Mouse (Mus musculus): ENCODE results near the gene Thada. TPM values are rescaled to one million over a fixed set of nuclear protein-coding genes. Genes with fewer than 3 reads are reported as not detected.
A peak's percentile ranks its signal among the peaks of the same experiment; 100 is the strongest.

Gene Thada
- total and polyA plus RNA-seq, 2 experiments from 2014 or later = 3.3 to 15.7 TPM

DNA sequence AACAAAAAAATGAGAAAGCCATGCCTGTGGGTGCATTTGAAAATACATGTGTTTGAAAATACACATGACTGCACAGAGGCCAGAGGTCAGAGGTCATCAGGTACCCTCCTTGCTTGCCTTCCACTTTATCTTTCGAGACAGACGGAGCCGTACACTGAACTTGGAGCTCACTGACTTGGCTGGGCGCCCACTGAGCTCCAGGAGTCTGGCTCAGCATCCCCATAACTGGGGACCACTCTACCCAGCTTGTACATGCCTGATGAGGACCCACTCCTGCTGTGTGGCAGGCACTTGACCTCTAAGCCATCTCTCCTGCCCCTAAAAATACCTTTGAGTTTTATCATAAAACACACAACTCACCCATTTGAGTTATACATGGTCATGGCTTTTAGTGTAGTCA, 43.2 kb upstream of the Thada start:
- Histone ChIP-seq H3K27ac (no peak overlapping the region), H3K36me3 (ENCODE audit: insufficient read depth, low read length) (no peaks in the 10 kb centered on the region), H3K9me3 (ENCODE audit: low read length) (no peaks in the 10 kb centered on the region), H3K4me1 (ENCODE audit: insufficient read depth, low read length) (peaks cover 10% of the 10 kb centered on the region; the same call in 1 of the 2 replicates), H3K9ac (replicated peaks; ENCODE audit: low read length) (no peak overlapping the region), H3K4me2 (ENCODE audit: low read depth, low read length) (no peak overlapping the region), H3K4me3 (ENCODE audit: low read length) (no peak overlapping the region), H3K27me3 (ENCODE audit: insufficient read depth, low read length) (no peaks in the 10 kb centered on the region)
- DNase-seq (ENCODE audit: low spot score) = no peak
- WGBS = 46% methylated on average over 4 of the region's 4 CpGs
- no peak for TF ChIP-seq CTCF (IDR thresholded peaks at IDR 0.05; ENCODE audit: low read depth)
- no peak for ATAC-seq

DNA sequence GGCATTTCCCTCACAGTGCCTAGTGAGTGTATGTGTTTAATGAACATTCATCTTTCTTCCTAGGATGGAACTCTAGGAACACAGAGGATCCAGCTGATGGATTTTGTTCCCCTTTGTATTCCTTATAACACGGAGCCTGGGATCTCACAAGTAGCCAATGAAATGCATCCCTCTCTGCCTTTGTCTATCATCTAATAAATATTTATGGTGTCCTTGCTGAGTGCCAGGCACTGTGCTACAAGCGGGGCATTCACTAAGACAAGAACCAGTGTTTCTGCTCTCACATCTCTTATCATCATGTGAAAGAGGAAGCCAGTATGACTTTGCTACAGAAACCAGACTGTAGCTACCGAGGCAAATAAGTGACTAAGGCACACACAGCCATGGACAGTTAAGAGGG, 42.7 kb upstream of the Thada start:
- H3K9ac ChIP-seq (replicated peaks; ENCODE audit: low read length) = no peak overlapping the region
- H3K27ac ChIP-seq = no peak overlapping the region
- 21% methylated on average over 3 of the region's 3 CpGs for WGBS
- no peaks in the 10 kb centered on the region for H3K9me3 ChIP-seq (ENCODE audit: low read length)
- no peaks in the 10 kb centered on the region for H3K27me3 ChIP-seq (ENCODE audit: insufficient read depth, low read length)
- no peak for TF ChIP-seq CTCF (IDR thresholded peaks at IDR 0.05; ENCODE audit: low read depth)
- peaks cover 10% of the 10 kb centered on the region; the same call in 1 of the 2 replicates for H3K4me1 ChIP-seq (ENCODE audit: insufficient read depth, low read length)
- H3K4me3 ChIP-seq (ENCODE audit: low read length) = no peak overlapping the region
- ATAC-seq (no peak), DNase-seq (ENCODE audit: low spot score) (no peak)
- no peaks in the 10 kb centered on the region for H3K36me3 ChIP-seq (ENCODE audit: insufficient read depth, low read length)
- H3K4me2 ChIP-seq (ENCODE audit: low read depth, low read length) = no peak overlapping the region

DNA sequence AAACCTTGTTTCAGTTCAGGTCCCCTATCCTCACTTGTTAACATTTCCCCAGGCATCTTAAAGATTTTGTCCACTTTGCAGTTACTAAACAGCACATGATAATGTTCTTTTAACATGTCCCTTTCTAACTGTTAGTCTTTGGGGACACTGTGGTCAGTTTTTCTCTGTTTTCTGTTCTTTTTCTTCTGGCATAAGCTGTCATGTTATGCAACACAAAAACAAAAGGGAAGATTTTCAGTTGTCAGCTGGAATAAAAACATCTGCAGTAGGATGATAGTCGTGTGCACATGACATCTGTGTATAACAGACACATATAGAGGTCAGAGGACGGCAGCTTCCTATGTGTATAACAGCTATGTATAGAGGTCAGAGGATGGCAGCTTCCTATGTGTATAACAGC, 39.9 kb upstream of the Thada start:
- H3K4me3 ChIP-seq (ENCODE audit: low read length) = no peak overlapping the region
- no peak for ATAC-seq
- H3K27me3 ChIP-seq (ENCODE audit: insufficient read depth, low read length) = no peaks in the 10 kb centered on the region
- H3K9me3 ChIP-seq (ENCODE audit: low read length) = no peaks in the 10 kb centered on the region
- H3K4me2 ChIP-seq (ENCODE audit: low read depth, low read length) = no peak overlapping the region
- H3K27ac ChIP-seq = no peak overlapping the region
- no peak for DNase-seq (ENCODE audit: low spot score)
- no peak overlapping the region for H3K9ac ChIP-seq (replicated peaks; ENCODE audit: low read length)
- no peak for TF ChIP-seq CTCF (IDR thresholded peaks at IDR 0.05; ENCODE audit: low read depth)
- no peaks in the 10 kb centered on the region for H3K36me3 ChIP-seq (ENCODE audit: insufficient read depth, low read length)
- WGBS = 77% methylated on average over 2 of the region's 2 CpGs
- H3K4me1 ChIP-seq (ENCODE audit: insufficient read depth, low read length) = peaks cover 10% of the 10 kb centered on the region; the same call in 1 of the 2 replicates

DNA sequence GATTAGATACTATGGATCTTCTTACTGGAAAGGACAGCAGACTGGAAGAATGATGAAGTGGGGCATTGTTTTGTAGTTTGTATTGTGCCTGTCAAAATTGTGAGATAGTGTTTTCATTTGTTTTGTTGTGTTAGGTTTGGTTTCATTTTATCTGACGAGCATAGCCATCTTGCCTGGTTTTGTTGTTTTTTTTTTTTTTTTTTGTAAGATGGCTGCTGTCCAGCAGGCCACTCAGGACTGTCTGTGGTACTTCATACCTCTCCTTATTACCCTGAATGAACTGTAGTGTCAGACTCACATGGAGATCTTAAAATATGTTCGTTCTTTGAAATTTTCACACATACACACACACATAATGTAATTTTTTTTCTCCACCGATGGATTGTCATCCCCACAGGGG, 36.3 kb upstream of the Thada start:
- DNase-seq (ENCODE audit: low spot score) = no peak
- no peaks in the 10 kb centered on the region for H3K27me3 ChIP-seq (ENCODE audit: insufficient read depth, low read length)
- H3K4me3 ChIP-seq (ENCODE audit: low read length) = no peak overlapping the region
- 77% methylated on average over 3 of the region's 3 CpGs for WGBS
- H3K4me1 ChIP-seq (ENCODE audit: insufficient read depth, low read length) = no peaks in the 10 kb centered on the region; the same call in 1 of the 2 replicates
- no peaks in the 10 kb centered on the region for H3K9me3 ChIP-seq (ENCODE audit: low read length)
- TF ChIP-seq CTCF (IDR thresholded peaks at IDR 0.05; ENCODE audit: low read depth) = no peak
- H3K36me3 ChIP-seq (ENCODE audit: insufficient read depth, low read length) = no peaks in the 10 kb centered on the region
- no peak overlapping the region for H3K9ac ChIP-seq (replicated peaks; ENCODE audit: low read length)
- H3K4me2 ChIP-seq (ENCODE audit: low read depth, low read length) = no peak overlapping the region
- H3K27ac ChIP-seq = no peak overlapping the region
- no peak for ATAC-seq

DNA sequence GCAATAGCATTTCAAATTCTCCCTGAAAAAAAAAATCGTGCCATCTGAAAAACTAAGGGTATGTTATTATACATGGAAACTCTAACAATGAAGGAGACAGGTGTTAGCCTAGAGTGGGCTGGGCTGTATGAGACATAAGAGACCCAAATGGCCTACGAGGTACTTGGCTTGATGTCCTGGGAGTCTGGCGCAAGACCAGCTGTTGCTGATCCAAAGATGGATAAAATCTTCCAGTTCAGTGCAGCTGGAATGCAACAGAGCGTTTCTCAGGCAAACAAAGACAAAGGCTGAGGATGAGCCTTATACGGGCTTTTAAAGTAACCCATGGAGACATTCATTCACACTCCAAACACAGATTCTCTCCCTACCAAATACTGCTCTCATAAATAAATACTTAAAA, 32.6 kb upstream of the Thada start:
- H3K36me3 ChIP-seq (ENCODE audit: insufficient read depth, low read length) = no peaks in the 10 kb centered on the region
- H3K9me3 ChIP-seq (ENCODE audit: low read length) = no peaks in the 10 kb centered on the region
- no peak overlapping the region for H3K4me2 ChIP-seq (ENCODE audit: low read depth, low read length)
- ATAC-seq (peak; percentile 72), DNase-seq (ENCODE audit: low spot score) (peak; percentile 71)
- no peak overlapping the region for H3K27ac ChIP-seq
- 22% methylated on average over 5 of the region's 5 CpGs for WGBS
- no peak for TF ChIP-seq CTCF (IDR thresholded peaks at IDR 0.05; ENCODE audit: low read depth)
- no peak overlapping the region for H3K9ac ChIP-seq (replicated peaks; ENCODE audit: low read length)
- no peaks in the 10 kb centered on the region for H3K27me3 ChIP-seq (ENCODE audit: insufficient read depth, low read length)
- no peaks in the 10 kb centered on the region; the same call in 1 of the 2 replicates for H3K4me1 ChIP-seq (ENCODE audit: insufficient read depth, low read length)
- no peak overlapping the region for H3K4me3 ChIP-seq (ENCODE audit: low read length)

DNA sequence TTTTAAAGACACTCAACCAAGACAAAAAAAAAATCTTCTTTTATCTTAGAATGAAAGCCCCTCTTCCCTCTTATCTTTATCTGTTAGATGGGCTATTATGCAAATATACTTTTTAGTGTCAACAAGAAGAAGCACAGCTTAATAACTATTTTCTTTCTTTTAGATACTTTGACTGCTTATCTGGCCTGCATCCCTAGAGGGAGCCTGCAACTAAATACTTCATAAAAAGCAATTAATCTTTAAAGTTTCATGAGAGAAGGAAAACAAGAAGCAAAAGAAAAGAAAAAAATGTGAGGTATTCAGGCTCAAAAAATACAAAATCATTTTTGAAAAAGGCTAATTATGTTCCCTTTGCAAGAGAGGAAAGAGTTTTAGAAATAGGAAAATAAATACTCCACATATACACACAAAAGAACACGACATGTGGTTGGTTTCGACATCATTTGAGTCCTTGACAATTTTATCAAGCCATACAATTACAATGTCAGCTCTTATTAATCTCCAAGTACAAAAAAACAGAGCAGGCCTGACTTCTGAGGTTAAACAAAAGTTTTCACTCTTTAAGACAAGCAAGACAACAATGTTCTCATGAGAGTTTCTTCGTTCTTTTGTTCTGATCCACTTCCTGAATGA, 32.1 kb upstream of the Thada start:
- no peak for TF ChIP-seq CTCF (IDR thresholded peaks at IDR 0.05; ENCODE audit: low read depth)
- no peaks in the 10 kb centered on the region for H3K27me3 ChIP-seq (ENCODE audit: insufficient read depth, low read length)
- H3K36me3 ChIP-seq (ENCODE audit: insufficient read depth, low read length) = no peaks in the 10 kb centered on the region
- no peaks in the 10 kb centered on the region for H3K9me3 ChIP-seq (ENCODE audit: low read length)
- no peak overlapping the region for H3K4me3 ChIP-seq (ENCODE audit: low read length)
- H3K9ac ChIP-seq (replicated peaks; ENCODE audit: low read length) = no peak overlapping the region
- no peaks in the 10 kb centered on the region; the same call in 1 of the 2 replicates for H3K4me1 ChIP-seq (ENCODE audit: insufficient read depth, low read length)
- ATAC-seq (no peak), DNase-seq (ENCODE audit: low spot score) (no peak)
- H3K4me2 ChIP-seq (ENCODE audit: low read depth, low read length) = no peak overlapping the region
- no peak overlapping the region for H3K27ac ChIP-seq
- 54% methylated on average over 3 of the region's 3 CpGs for WGBS

DNA sequence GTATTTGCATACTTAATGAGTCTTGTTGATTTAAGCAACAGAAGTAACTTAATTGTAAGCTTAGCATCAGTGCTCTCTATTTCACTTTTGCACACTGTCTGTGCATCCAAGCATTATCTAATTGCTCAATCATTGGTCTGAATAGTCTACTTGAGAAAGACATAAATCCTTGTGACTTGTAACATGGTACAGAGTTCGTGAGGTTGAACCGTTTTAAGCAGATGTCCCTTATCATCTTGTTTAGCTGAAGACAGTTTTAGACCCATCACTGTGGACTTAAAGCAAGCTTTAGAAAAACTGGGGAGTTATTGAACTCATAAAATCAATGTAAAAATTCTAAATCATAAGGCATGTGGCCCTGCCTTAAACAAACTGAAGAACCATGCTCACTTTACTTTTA, 31.6 kb upstream of the Thada start:
- Histone ChIP-seq H3K27ac (no peak overlapping the region), H3K9ac (replicated peaks; ENCODE audit: low read length) (no peak overlapping the region), H3K9me3 (ENCODE audit: low read length) (no peaks in the 10 kb centered on the region), H3K27me3 (ENCODE audit: insufficient read depth, low read length) (no peaks in the 10 kb centered on the region), H3K4me3 (ENCODE audit: low read length) (no peak overlapping the region), H3K4me2 (ENCODE audit: low read depth, low read length) (no peak overlapping the region), H3K36me3 (ENCODE audit: insufficient read depth, low read length) (no peaks in the 10 kb centered on the region), H3K4me1 (ENCODE audit: insufficient read depth, low read length) (no peaks in the 10 kb centered on the region; the same call in 1 of the 2 replicates)
- 53% methylated on average over 2 of the region's 2 CpGs for whole genome bisulfite sequencing
- ATAC-seq (no peak), DNase-seq (ENCODE audit: low spot score) (no peak)
- TF ChIP-seq CTCF (IDR thresholded peaks at IDR 0.05; ENCODE audit: low read depth) = no peak

Data from hindbrain, postnatal 0 days (tissue).